Mouse (Mus musculus): ENCODE measurements around the gene Neo1.

DNA sequence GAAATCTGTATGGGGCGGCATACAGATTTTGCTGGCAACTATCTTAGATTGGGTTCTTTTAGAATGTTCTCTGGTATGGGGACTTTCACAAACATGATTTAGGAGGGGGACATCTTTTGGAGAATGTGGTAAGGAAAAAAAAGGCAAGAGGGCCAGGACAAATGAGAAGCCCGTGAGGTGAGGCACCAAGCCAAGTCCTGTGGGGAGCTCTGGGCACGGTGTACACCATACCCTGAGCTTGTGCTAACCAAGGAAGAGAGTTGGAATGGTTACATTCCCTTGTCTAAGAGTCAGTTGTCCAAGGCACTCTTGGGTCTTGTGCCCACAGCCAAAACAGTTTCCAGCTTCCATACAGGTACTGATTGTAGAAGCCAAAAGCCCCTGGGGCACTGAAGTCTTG, 191.6 kb downstream of the Neo1 start:
- TF ChIP-seq CTCF (IDR thresholded peaks at IDR 0.05; ENCODE audit: low read depth, low read length) (no peak), GATA1 (IDR thresholded peaks at IDR 0.05; ENCODE audit: borderline replicate concordance, low read length) (no peak), GATA2 (IDR thresholded peaks at IDR 0.05; ENCODE audit: borderline replicate concordance, low read depth, low read length) (no peak), POLR2AphosphoS5 (IDR thresholded peaks at IDR 0.05; ENCODE audit: insufficient replicate concordance, low read depth, low read length) (no peak)
